Mouse (Mus musculus) bone marrow, adult 2 months (tissue): ENCODE measurements around the gene Gm49396. TPM values are rescaled to one million over a fixed set of nuclear protein-coding genes. Genes with fewer than 3 reads are reported as not detected.

ENCODE experiments used
- H3K27ac ChIP-seq: fragments of 200-500 bp; 2 replicates; pipeline ENCODE4 v1.5.1; 2012; ENCODE audit warnings: low read depth, mild to moderate bottlenecking, control low read depth, inconsistent platforms, low read length; ENCODE audit not compliant: control insufficient read depth, poor library complexity, insufficient read depth
- H3K4me1 ChIP-seq: fragments of 200-500 bp; 2 replicates; pipeline ENCODE4 v1.6.1; 2011; ENCODE audit warnings: low read length; ENCODE audit not compliant: control insufficient read depth, insufficient read depth
- H3K4me3 ChIP-seq: fragments of 200-500 bp; replicated peaks from 2 replicates; pipeline ENCODE3; 2011; ENCODE audit warnings: mild to moderate bottlenecking, low read depth, low read length, control low read depth; ENCODE audit not compliant: control insufficient read depth
- CTCF ChIP-seq: fragments of 200-500 bp; IDR thresholded peaks from 2 replicates; pipeline ENCODE4 v1.5.1; 2011; ENCODE audit warnings: low read length, control low read depth; ENCODE audit not compliant: control insufficient read depth, insufficient read depth
- POLR2A ChIP-seq: fragments of 200-500 bp; IDR thresholded peaks from 2 replicates; pipeline ENCODE4 v1.6.1; 2011; ENCODE audit warnings: low read depth, mild to moderate bottlenecking, control low read depth, low read length, borderline replicate concordance; ENCODE audit not compliant: control insufficient read depth
- WGBS: fragments of 180-500 bp; shearing (Covaris S2); methylation state at CpG from one replicate; pipeline ENCODE4 v1.1.7; 2018; 5-methylcytosine and 5-hydroxymethylcytosine counted together
- polyA plus RNA-seq: library from polyadenylated mRNA; stranded (reverse); fragments of >200 nt; gene quantifications from 2 replicates; pipeline ENCODE4 v1.2.4, GENCODE M21; 2011; ENCODE audit warnings: low replicate concordance; ENCODE audit not compliant: missing spikeins, insufficient read depth, insufficient read length

The Gm49396 gene
- polyA plus RNA-seq, 1 experiment = 11.0 TPM

GRCm38 (mm10) chr7:30567555-30567954 lies 4.4 kb downstream of the Gm49396 start:
- no peak overlapping the region for H3K4me3 ChIP-seq
- 91% methylated on average over 11 of the region's 11 CpGs for WGBS
- H3K27ac ChIP-seq = no peak overlapping the region
- peaks cover 2% of the 10 kb centered on the region; the same call in 1 of the 2 replicates for H3K4me1 ChIP-seq
- TF ChIP-seq POLR2A (no peak), CTCF (no peak)

- Histone ChIP-seq H3K4me3 (no peak overlapping the region), H3K27ac (peak overlapping the region; percentile 61), H3K4me1 (no peaks in the 10 kb centered on the region; the same call in 1 of the 2 replicates)
- 60% methylated on average over 5 of the region's 5 CpGs for WGBS
- no peak for TF ChIP-seq POLR2A
- no peak for TF ChIP-seq CTCF
These were observed 9.2 kb downstream of the Gm49396 start for GRCm38 (mm10) chr7:30572389-30572788.

GRCm38 (mm10) chr7:30572969-30573368 lies 9.8 kb downstream of the Gm49396 start:
- 62% methylated on average over 2 of the region's 2 CpGs for WGBS
- Histone ChIP-seq H3K4me1 (no peaks in the 10 kb centered on the region; the same call in 1 of the 2 replicates), H3K4me3 (no peak overlapping the region), H3K27ac (peak overlapping the region; percentile 61)
- no peak for TF ChIP-seq CTCF
- no peak for TF ChIP-seq POLR2A

- H3K4me1 ChIP-seq = no peaks in the 10 kb centered on the region
- TF ChIP-seq POLR2A (no peak), CTCF (no peak)
- WGBS = 92% methylated on average over 8 of the region's 8 CpGs
- H3K4me3 ChIP-seq = no peak overlapping the region
- H3K27ac ChIP-seq = no peak overlapping the region
These were observed 16.8 kb downstream of the Gm49396 start for GRCm38 (mm10) chr7:30579950-30580349.

GRCm38 (mm10) chr7:30581547-30581946 lies 18.4 kb downstream of the Gm49396 start:
- H3K27ac ChIP-seq = no peak overlapping the region
- no peaks in the 10 kb centered on the region for H3K4me1 ChIP-seq
- no peak for TF ChIP-seq CTCF
- no peak for TF ChIP-seq POLR2A
- no peak overlapping the region for H3K4me3 ChIP-seq
- 96% methylated on average over 16 of the region's 16 CpGs for WGBS

GRCm38 (mm10) chr7:30584339-30584738 lies 21.2 kb downstream of the Gm49396 start:
- Histone ChIP-seq H3K4me3 (no peak overlapping the region), H3K27ac (no peak overlapping the region), H3K4me1 (no peaks in the 10 kb centered on the region)
- WGBS = 95% methylated on average over 10 of the region's 10 CpGs
- no peak for TF ChIP-seq CTCF
- no peak for TF ChIP-seq POLR2A

- TF ChIP-seq POLR2A (peak; percentile 20; the same call in 1 of the 2 replicates), CTCF (no peak)
- no peaks in the 10 kb centered on the region for H3K4me1 ChIP-seq
- no peak overlapping the region for H3K4me3 ChIP-seq
- H3K27ac ChIP-seq = no peak overlapping the region
- WGBS = 94% methylated on average over 7 of the region's 7 CpGs
These were observed 22.0 kb downstream of the Gm49396 start for GRCm38 (mm10) chr7:30585170-30585569.

- TF ChIP-seq POLR2A (no peak), CTCF (no peak)
- Histone ChIP-seq H3K4me1 (no peaks in the 10 kb centered on the region), H3K27ac (no peak overlapping the region; the same call in 1 of the 2 replicates), H3K4me3 (no peak overlapping the region)
- WGBS = 93% methylated on average over 28 of the region's 28 CpGs
These were observed 23.4 kb downstream of the Gm49396 start for GRCm38 (mm10) chr7:30586455-30587020.
